Mouse (Mus musculus) lung, postnatal 0 days (tissue): ENCODE data around the gene Camk2b.

ENCODE experiments used
- CTCF ChIP-seq: IDR thresholded peaks from 2 replicates; pipeline ENCODE4 v1.5.1; 2016; ENCODE audit warnings: antibody characterized with exemption, mild to moderate bottlenecking
- EP300 ChIP-seq: IDR thresholded peaks from 2 replicates; pipeline ENCODE4 v1.6.1; 2016; ENCODE audit warnings: antibody characterized with exemption, mild to moderate bottlenecking, control low read depth

DNA sequence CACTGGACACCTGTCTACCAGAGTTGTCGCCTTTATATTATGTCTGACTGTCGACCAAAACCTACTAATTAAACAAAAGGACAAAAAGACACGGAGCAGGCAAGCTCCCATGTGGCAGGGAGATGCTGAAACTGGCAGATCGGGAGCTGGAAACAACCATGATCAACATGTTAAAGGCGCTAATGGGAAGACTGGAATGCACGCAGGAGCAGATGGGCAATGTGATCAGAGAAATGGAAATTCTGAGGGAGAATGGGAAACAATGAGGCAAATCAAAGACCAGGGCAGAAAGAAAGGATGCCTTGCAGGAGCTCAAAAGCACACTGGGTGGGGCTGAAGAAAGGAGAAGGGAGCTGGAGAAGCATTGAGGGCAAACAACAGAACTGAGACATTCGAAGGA is 27.2 kb downstream of the Camk2b start:
- TF ChIP-seq CTCF (no peak), EP300 (no peak)
